Mouse (Mus musculus) hematopoietic multipotent progenitor cell, adult 10-12 weeks (in vitro differentiated cells): ENCODE data around the gene Msrb1. TPM values are rescaled to one million over a fixed set of nuclear protein-coding genes. Genes with fewer than 3 reads are reported as not detected.

ENCODE experiments used
- polyA plus RNA-seq: library from polyadenylated mRNA; stranded (reverse); fragments of >175 nt; gene quantifications from 2 replicates; pipeline ENCODE4 v1.2.3, GENCODE M21; 2012; ENCODE audit warnings: low replicate concordance

The Msrb1 gene
- 43.6 and 56.0 TPM in 2 replicates for polyA plus RNA-seq

DNA sequence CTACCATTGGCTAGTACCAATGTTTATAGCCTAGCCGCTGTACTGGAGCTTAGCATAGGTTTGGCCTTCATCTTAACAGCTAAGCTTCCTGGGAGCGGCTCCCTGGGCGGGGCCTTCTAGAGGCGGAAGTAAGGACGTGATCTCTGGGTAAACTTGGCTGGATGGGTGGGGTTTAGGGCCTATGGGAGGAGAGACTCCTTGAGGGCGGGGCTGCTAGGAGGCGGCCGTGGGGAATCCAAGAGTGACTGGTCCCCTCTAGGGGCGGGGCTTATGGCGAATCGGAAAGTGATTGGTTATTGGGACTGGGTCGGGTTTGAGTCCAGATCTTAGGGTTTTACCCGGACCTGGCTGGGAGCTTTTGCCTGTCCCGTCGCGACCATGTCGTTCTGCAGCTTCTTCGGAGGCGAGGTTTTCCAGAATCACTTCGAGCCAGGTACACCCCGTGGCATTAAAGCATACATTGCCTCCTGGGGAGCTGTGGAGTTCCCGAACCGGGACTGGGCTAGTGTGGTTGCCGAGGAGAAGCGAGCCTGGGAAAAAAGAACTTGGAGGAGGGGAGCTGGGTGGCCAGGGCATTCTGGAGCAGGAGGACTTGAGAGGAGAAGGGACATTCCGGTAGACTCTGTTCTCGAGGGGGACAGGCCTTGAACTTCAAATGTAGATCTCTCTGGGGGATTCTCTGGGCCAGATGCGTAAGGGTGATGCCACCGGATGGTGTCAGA lies at the start of gene Msrb1:
Msrb1 (plus strand) TSS at position 313 of the 722 bp plus-strand sequence.

GRCm38 (mm10) chr17:24689251-24690081 lies 47.0 kb upstream of the Msrb1 start, which contains the start of gene Syngr3:
TSS of gene Syngr3 (minus strand) at chr17:24689955.

DNA sequence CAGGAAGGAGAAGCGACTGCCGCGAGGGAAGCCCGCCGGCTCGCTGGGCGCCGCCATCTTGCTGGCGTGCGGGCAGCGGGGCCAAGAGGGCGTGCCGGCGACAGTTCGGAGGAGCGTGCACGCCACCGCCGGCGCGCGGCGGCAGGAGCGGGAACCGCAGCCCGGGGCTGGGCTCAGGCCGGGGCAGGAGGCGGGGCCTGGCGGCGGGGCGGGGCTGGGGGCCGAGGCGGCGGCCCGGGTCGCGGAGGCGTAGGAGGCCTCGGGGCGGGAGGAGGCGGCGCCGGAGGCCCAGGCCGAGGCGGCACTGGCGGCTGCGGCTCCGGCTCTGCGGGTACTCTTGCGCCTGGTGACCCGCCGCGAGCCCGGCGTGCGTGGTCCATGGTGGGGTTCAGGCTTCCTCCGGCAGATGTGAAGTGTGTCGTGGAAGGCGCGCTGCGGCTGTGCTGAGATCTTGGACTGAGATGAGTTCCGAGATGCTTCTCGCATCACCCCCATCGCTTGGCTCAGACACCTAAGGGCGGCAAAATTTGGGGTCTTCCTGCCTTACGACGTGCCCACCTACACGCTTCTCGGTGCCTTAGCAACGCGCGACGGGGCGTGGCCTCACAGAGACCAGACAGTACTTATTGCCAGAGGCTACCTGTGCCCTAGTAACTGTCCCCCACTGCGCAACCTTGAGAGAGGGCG lies 40.3 kb upstream of the Msrb1 start, which contains the start of the genes Gfer and Noxo1:
Gfer (minus strand) TSS at position 146 of the 687 bp plus-strand sequence.
Noxo1 (plus strand) TSS at position 224 of the 687 bp plus-strand sequence.

GRCm38 (mm10) chr17:24706982-24707800 lies 29.3 kb upstream of the Msrb1 start, which contains the start of gene Tbl3:
TSS of gene Tbl3 (minus strand) at chr17:24707660.

DNA sequence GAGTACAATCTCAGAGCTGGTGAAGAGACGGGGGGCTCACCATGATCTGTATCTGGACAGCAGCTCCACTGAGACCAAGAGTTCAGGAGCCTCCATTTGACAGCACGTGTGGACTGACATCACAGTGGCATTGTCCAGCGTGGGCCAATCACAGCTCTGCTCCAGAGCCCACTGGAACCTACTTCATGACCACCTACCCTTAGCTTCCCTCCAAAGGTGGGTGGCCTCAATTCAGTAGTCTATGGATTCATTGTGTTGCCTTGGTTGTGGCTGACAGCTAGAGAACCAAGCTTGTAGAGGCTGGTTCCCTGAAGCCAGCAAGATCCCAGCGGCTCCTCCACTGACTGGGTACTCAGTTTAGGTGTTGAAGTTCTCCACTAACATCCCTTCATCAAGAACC lies 18.5 kb upstream of the Msrb1 start, which contains the start of the genes Rnf151 and Rps2:
Rnf151 (minus strand) TSS at position 121 of the 400 bp plus-strand sequence.
Rps2 (plus strand) TSS at position 174 of the 400 bp plus-strand sequence.

GRCm38 (mm10) chr17:24724184-24724583 lies 12.3 kb upstream of the Msrb1 start, which contains the start of gene Ndufb10:
TSS of gene Ndufb10 (minus strand) at chr17:24724478.

GRCm38 (mm10) chr17:24727618-24728017 lies 8.8 kb upstream of the Msrb1 start, which contains the start of gene Rpl3l:
TSS of gene Rpl3l (plus strand) at chr17:24727820.

DNA sequence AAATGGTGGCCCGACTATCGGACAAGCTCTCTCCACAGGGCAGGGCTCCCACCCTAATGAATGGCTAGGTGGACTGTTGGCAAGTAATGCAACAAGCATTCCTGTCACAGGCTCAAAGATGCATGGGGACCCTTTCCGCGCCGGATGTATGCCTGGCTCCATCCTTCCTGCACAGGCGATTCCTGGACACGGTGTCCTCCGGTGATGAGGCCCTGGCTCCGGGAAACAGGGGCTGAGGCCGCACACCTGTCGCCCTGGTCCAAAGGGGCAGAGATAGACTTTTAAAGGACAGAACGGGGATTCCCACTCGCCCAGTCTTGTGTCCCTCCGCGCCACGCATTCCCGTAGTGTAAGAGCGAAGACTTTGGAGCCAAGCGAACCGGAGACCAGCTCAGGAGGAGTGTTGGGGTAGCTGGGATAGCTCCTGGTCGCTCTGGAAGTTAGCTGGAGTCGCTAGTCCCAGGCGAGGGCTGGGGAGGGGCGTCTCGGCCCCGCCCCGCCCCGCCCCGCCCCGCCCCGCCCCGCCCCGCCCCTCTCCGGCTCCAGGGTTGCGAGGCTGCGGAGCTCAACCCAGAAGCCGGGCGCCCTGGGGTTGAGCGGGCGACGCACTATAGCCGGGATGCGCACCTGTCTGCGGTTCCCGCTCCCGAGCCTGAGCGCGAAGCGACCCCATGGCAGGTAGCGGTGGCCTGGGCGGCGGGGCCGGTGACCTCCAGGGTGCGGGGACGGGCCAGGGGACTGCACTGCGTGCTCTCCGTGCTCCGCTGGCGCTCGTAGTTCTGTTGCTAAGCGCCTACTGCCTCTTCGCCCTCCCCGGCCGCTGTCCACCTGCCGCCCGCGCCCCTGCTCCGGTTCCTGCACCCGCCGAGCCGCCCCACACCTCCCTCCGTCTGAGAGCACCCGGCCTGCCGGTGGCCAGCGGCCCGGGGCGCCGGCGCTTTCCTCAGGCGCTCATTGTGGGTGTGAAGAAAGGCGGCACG lies 16.3 kb downstream of the Msrb1 start, which contains the start of gene Hs3st6:
Hs3st6 (plus strand) TSS at position 574 of the 980 bp plus-strand sequence.

Other genes with a start within 250 kb of the Msrb1 start
- 0.02 and 0.07 TPM in 2 replicates for gene Caskin1, start 248.0 kb upstream of the Msrb1 start, polyA plus RNA-seq
- 156 and 190 TPM in 2 replicates for gene Traf7, start 208.7 kb upstream of the Msrb1 start, polyA plus RNA-seq
- gene Rab26, start 202.4 kb upstream of the Msrb1 start, polyA plus RNA-seq, result 0.76 and 1.9 TPM in 2 replicates
- 24.7 and 24.9 TPM in 2 replicates for gene Pkd1, start 186.8 kb upstream of the Msrb1 start, polyA plus RNA-seq
- 37.6 and 45.7 TPM in 2 replicates for gene Tsc2, start 104.0 kb upstream of the Msrb1 start, polyA plus RNA-seq
- gene Nthl1, start 104.0 kb upstream of the Msrb1 start, polyA plus RNA-seq, result 3.8 and 6.9 TPM in 2 replicates
- 3.8 and 6.4 TPM in 2 replicates for gene Slc9a3r2, start 86.3 kb upstream of the Msrb1 start, polyA plus RNA-seq
- gene Npw, start 78.2 kb upstream of the Msrb1 start, polyA plus RNA-seq, result 0.36 and 0.52 TPM in 2 replicates
- gene Zfp598, start 67.0 kb upstream of the Msrb1 start, polyA plus RNA-seq, result 56.2 and 93.5 TPM in 2 replicates
- 0.15 and 0.24 TPM in 2 replicates for gene Syngr3, start 46.7 kb upstream of the Msrb1 start, polyA plus RNA-seq
- 52.3 and 54.6 TPM in 2 replicates for gene Gfer, start 40.5 kb upstream of the Msrb1 start, polyA plus RNA-seq
- gene Noxo1, start 40.4 kb upstream of the Msrb1 start, polyA plus RNA-seq, result 5.9 and 10.3 TPM in 2 replicates
- gene Tbl3, start 29.0 kb upstream of the Msrb1 start, polyA plus RNA-seq, result 8.7 and 12.3 TPM in 2 replicates
- gene Rnf151, start 18.6 kb upstream of the Msrb1 start, polyA plus RNA-seq, result 0.16 and 0.36 TPM in 2 replicates
- gene Rps2, start 18.5 kb upstream of the Msrb1 start, polyA plus RNA-seq, result 42.1 and 88.6 TPM in 2 replicates
- 220 and 325 TPM in 2 replicates for gene Ndufb10, start 12.2 kb upstream of the Msrb1 start, polyA plus RNA-seq
- gene Rpl3l, start 8.8 kb upstream of the Msrb1 start, polyA plus RNA-seq, result 0.31 and 0.38 TPM in 2 replicates
- 0.94 and 2.2 TPM in 2 replicates for gene Hs3st6, start 16.3 kb downstream of the Msrb1 start, polyA plus RNA-seq
- not detected in 2 replicates for gene Meiob, start 67.6 kb downstream of the Msrb1 start, polyA plus RNA-seq
- 27.6 and 69.0 TPM in 2 replicates for gene Hagh, start 103.5 kb downstream of the Msrb1 start, polyA plus RNA-seq
- gene Fahd1, start 113.7 kb downstream of the Msrb1 start, polyA plus RNA-seq, result 2.7 and 6.5 TPM in 2 replicates
- 0.12 TPM in 1 of 2 replicates, not detected in the other for gene Igfals, start 129.4 kb downstream of the Msrb1 start, polyA plus RNA-seq
- 10.4 and 58.7 TPM in 2 replicates for gene Nubp2, start 149.7 kb downstream of the Msrb1 start, polyA plus RNA-seq
- 44.2 and 49.9 TPM in 2 replicates for gene Spsb3, start 150.0 kb downstream of the Msrb1 start, polyA plus RNA-seq
- gene Eme2, start 158.4 kb downstream of the Msrb1 start, polyA plus RNA-seq, result 20.3 and 41.1 TPM in 2 replicates
- gene Mrps34, start 158.5 kb downstream of the Msrb1 start, polyA plus RNA-seq, result 40.1 and 50.8 TPM in 2 replicates
- 19.9 and 39.7 TPM in 2 replicates for gene Nme3, start 159.9 kb downstream of the Msrb1 start, polyA plus RNA-seq
- 64.6 and 70.0 TPM in 2 replicates for gene Mapk8ip3, start 200.3 kb downstream of the Msrb1 start, polyA plus RNA-seq
- gene Jpt2, start 224.0 kb downstream of the Msrb1 start, polyA plus RNA-seq, result 9.7 and 10.8 TPM in 2 replicates